34 mouse cellular contexts compared by ENCODE assay signal in genomic region chr4:154086436-154086835, GRCm38 (mm10). TPM values are rescaled to one million over a fixed set of nuclear protein-coding genes. Genes with fewer than 3 reads are reported as not detected.
"Had no signal": no experiment of that assay in that cellular context is flagged by ENCODE, and none has a peak within 500 bp of the region (broad histone marks: within the 10 kb centered on the region; RNA-seq: fewer than 3 reads in every experiment).

No protein-coding gene starts in this region.

- DNase-seq: gastrocnemius, adult 2 months; gastrocnemius, postnatal 10 days; gastrocnemius, postnatal 25 days; heart, adult 18-20 months; heart, postnatal 10 days; heart, postnatal 4 days; kidney, adult 18-20 months; kidney, adult 8-10 months; kidney, postnatal 10 days; kidney, postnatal 25 days; kidney, postnatal 4 days; liver had no signal

- H3K27ac ChIP-seq: gastrocnemius, adult 2 months; heart, embryonic 10.5 days; hindbrain, embryonic 10.5 days; hindbrain, embryonic 12.5 days; hindbrain, embryonic 14.5 days; intestine, embryonic 15.5 days; left cerebral cortex, adult 2 months; limb, embryonic 10.5 days; limb, embryonic 12.5 days had no signal

- H3K9me3 ChIP-seq: heart, embryonic 10.5 days; heart, embryonic 12.5 days; hindbrain, embryonic 10.5 days; hindbrain, embryonic 12.5 days; intestine, embryonic 15.5 days; limb, embryonic 10.5 days; limb, embryonic 12.5 days had no signal

- H3K4me3 ChIP-seq: gastrocnemius, adult 2 months; heart, embryonic 10.5 days; heart, embryonic 12.5 days; hindbrain, embryonic 10.5 days; hindbrain, embryonic 12.5 days; intestine, embryonic 15.5 days; left cerebral cortex, adult 2 months; limb, embryonic 10.5 days; limb, embryonic 12.5 days had no signal

- H3K36me3 ChIP-seq: heart, embryonic 10.5 days; heart, embryonic 12.5 days; hindbrain, embryonic 10.5 days; hindbrain, embryonic 12.5 days; intestine, embryonic 15.5 days; limb, embryonic 10.5 days; limb, embryonic 12.5 days had no signal

- H3K9ac ChIP-seq: heart, embryonic 12.5 days; hindbrain, embryonic 12.5 days; hindbrain, embryonic 14.5 days; intestine, embryonic 15.5 days; limb, embryonic 12.5 days had no signal

- ATAC-seq: hindbrain, embryonic 16.5 days; inflammation-experienced regulatory T-cells, adult 6 months; intestine, embryonic 15.5 days; intestine, postnatal 0 days had no signal

- H3K4me2 ChIP-seq: heart, embryonic 12.5 days; hindbrain, embryonic 12.5 days; hindbrain, embryonic 14.5 days; intestine, embryonic 15.5 days; limb, embryonic 12.5 days; liver, embryonic 11.5 days had no signal

- H3K4me1 ChIP-seq: heart, embryonic 12.5 days; hindbrain, embryonic 12.5 days; intestine, embryonic 15.5 days had no signal

RNA-seq across cellular contexts. Expression of gene Ccdc27, which starts 44.0 kb away (rescaled TPM):
- total RNA-seq: gastrocnemius, adult 2 months; gastrocnemius, postnatal 10 days; gastrocnemius, postnatal 25 days; gastrocnemius, postnatal 4 days; granulocyte monocyte progenitor cell, adult 5-6 weeks; heart, adult 18-20 months; heart, adult 8-10 months; heart, postnatal 10 days; heart, postnatal 25 days; heart, postnatal 4 days; left cerebral cortex, adult 2 months; left cerebral cortex, postnatal 36 days had no signal
- polyA plus RNA-seq: heart, embryonic 10.5 days; heart, embryonic 14.5 days; heart, embryonic 16.5 days; hindbrain, embryonic 10.5 days; hindbrain, embryonic 12.5 days; hindbrain, embryonic 14.5 days; hindbrain, embryonic 16.5 days; inflammation-experienced regulatory T-cells, adult 6 months; intestine, embryonic 15.5 days; kidney, embryonic 14.5 days; limb, embryonic 10.5 days; limb, embryonic 12.5 days; limb, embryonic 14.5 days had no signal

RNA-seq across cellular contexts. Expression of gene Trp73, which starts 53.6 kb away (rescaled TPM):
- total RNA-seq: gastrocnemius, adult 2 months; gastrocnemius, postnatal 10 days; granulocyte monocyte progenitor cell, adult 5-6 weeks; heart, adult 8-10 months; heart, postnatal 25 days; heart, postnatal 4 days had no signal
